ENCODE assay signal across 8 mouse cellular contexts in the genomic region with DNA sequence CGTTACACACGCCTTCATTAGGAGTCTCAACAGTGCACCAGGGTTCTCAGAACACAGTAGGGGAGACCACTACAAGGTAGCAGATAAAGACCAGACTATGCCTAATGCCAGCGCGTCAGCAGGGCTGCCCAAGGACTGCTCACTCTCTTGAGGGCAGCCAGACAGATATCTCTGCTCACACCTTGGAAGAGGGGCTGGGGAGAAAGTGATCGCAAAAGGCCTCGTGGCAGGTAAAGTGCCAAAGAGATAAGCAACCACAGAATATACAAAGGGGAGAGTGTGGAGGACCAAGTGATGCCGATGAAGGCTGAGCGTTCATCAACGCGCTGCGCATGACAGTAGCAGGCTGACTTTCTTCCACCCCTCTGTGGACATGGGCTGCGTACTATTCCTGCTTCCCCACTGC. TPM values are rescaled to one million over a fixed set of nuclear protein-coding genes. Genes with fewer than 3 reads are reported as not detected.
A peak's percentile ranks its signal among the peaks of the same experiment; 100 is the strongest.
DNase-seq lines count a peak whose midpoint lies in the region; ATAC-seq and TF ChIP-seq lines count a peak whose summit lies in the region.

No protein-coding gene starts in this region.

- TF ChIP-seq CTCF in left cerebral cortex, adult 2 months (IDR thresholded peaks at IDR 0.05), result no peak

- peaks cover 10% of the 10 kb centered on the region for H3K79me2 ChIP-seq in myocyte (ENCODE audit: control insufficient read depth, insufficient read depth)

- no peaks in the 10 kb centered on the region for H3K27me3 ChIP-seq in embryonic facial prominence, embryonic 10.5 days (replicated peaks; ENCODE audit: low read depth, poor library complexity, severe bottlenecking)
- no peaks in the 10 kb centered on the region for H3K27me3 ChIP-seq in intestine, embryonic 15.5 days (replicated peaks)
- no peaks in the 10 kb centered on the region for H3K27me3 ChIP-seq in myocyte (ENCODE audit: control insufficient read depth, insufficient read depth, insufficient read length)

- WGBS in embryonic facial prominence, embryonic 10.5 days, result 42% methylated on average over 12 of the region's 12 CpGs
- WGBS in intestine, embryonic 15.5 days, result 34% methylated on average over 12 of the region's 12 CpGs

- H3K4me2 ChIP-seq in intestine, embryonic 15.5 days (replicated peaks), result peak overlapping the region; percentile 73
- peak overlapping the region; percentile 95 for H3K4me2 ChIP-seq in myocyte (ENCODE audit: low read depth)

- peak overlapping the region; percentile 40 for H3ac ChIP-seq in myocyte (ENCODE audit: control insufficient read depth, insufficient read length)

- peaks cover 39% of the 10 kb centered on the region for H3K36me3 ChIP-seq in embryonic facial prominence, embryonic 10.5 days (replicated peaks)
- H3K36me3 ChIP-seq in intestine, embryonic 15.5 days, result peaks cover 24% of the 10 kb centered on the region
- H3K36me3 ChIP-seq in myocyte (ENCODE audit: control insufficient read depth, insufficient read depth), result no peaks in the 10 kb centered on the region

- TF ChIP-seq POLR2A in myocyte (IDR thresholded peaks at IDR 0.05; ENCODE audit: insufficient read length, low read depth), result no peak

- intact Hi-C loops in left cerebral cortex, adult 2 months (cut with DNase I), result loop anchor here (1.0 to 2.0 kb wide), 2 partner anchors 29 to 158 kb away; a partner anchor contains a TSS
- intact Hi-C loops in left cerebral cortex, postnatal 25 days (cut with DNase I), result loop anchor here (2.0 to 10.0 kb wide), 2 partner anchors 158 to 190 kb away; a partner anchor contains a TSS
- intact Hi-C loops in left cerebral cortex, postnatal 36 days (cut with DNase I), result no loop called here

- peaks cover 5% of the 10 kb centered on the region; the same call in 1 of the 2 replicates for H3K9me3 ChIP-seq in embryonic facial prominence, embryonic 10.5 days
- no peaks in the 10 kb centered on the region for H3K9me3 ChIP-seq in intestine, embryonic 15.5 days

- DNase-seq in left cerebral cortex, adult 2 months (ENCODE audit: extremely low spot score in 1 of 2, low spot score in 2 of 2), result no peak
- no peak for DNase-seq in left cerebral cortex, postnatal 25 days (ENCODE audit: low spot score in 2 of 2)
- DNase-seq in embryonic facial prominence, embryonic 10.5 days (ENCODE audit: low spot score), result no peak
- DNase-seq in left cerebral cortex, postnatal 36 days (ENCODE audit: low spot score in 2 of 2), result no peak
- DNase-seq in yolk sac, embryonic 10.5 days (ENCODE audit: low spot score), result no peak
- no peak for DNase-seq in layer of hippocampus, adult 9-10 months (ENCODE audit: low spot score)

- peak overlapping the region; percentile 77 for H3K9ac ChIP-seq in intestine, embryonic 15.5 days

- H3K27ac ChIP-seq in left cerebral cortex, adult 2 months, result peak overlapping the region; percentile 68; the same call in 1 of the 2 replicates
- H3K27ac ChIP-seq in embryonic facial prominence, embryonic 10.5 days (replicated peaks), result peak overlapping the region; percentile 84
- no peak overlapping the region for H3K27ac ChIP-seq in intestine, embryonic 15.5 days

- H3K4me3 ChIP-seq in left cerebral cortex, adult 2 months, result peak overlapping the region; percentile 75
- peak overlapping the region; percentile 81 for H3K4me3 ChIP-seq in embryonic facial prominence, embryonic 10.5 days
- H3K4me3 ChIP-seq in intestine, embryonic 15.5 days (replicated peaks), result peak overlapping the region; percentile 68
- H3K4me3 ChIP-seq in myocyte, result peak overlapping the region; percentile 69

- H3K4me1 ChIP-seq in embryonic facial prominence, embryonic 10.5 days, result peaks cover 15% of the 10 kb centered on the region
- peaks cover 8% of the 10 kb centered on the region; the same call in 1 of the 2 replicates for H3K4me1 ChIP-seq in intestine, embryonic 15.5 days (replicated peaks)

- ATAC-seq in intestine, embryonic 15.5 days, result peak; percentile 42; the same call in 1 of the 2 replicates

TF ChIP-seq in myocyte, 11 proteins besides CTCF, POLR2A, EP300 and RAD21:
- TF ChIP-seq TCF12 (IDR thresholded peaks at IDR 0.05; ENCODE audit: insufficient read depth, poor library complexity, severe bottlenecking) (no peak), MAX (IDR thresholded peaks at IDR 0.05; ENCODE audit: low read depth) (no peak), SRF (IDR thresholded peaks at IDR 0.05; ENCODE audit: control insufficient read depth, insufficient read length, low read depth) (no peak)

RNA-seq across cellular contexts. Expression of a gene that starts 0.6 kb away (rescaled TPM):
- 10 to 100 TPM; 10.7 to 12.1 TPM for total RNA-seq in left cerebral cortex, adult 2 months (2021)
- total RNA-seq in left cerebral cortex, postnatal 25 days (2021), result 1 to 10 TPM; 9.9 to 10.0 TPM
- 15.7 and 17.8 TPM in 2 replicates for polyA plus RNA-seq in embryonic facial prominence, embryonic 10.5 days (2016; fragmentation: Nextera tagmentation; extraction: Ambion mirVana)
- 10.0 and 11.7 TPM in 2 replicates for polyA plus RNA-seq in intestine, embryonic 15.5 days (2015; fragmentation: Nextera tagmentation; extraction: Ambion mirVana)
- polyA plus RNA-seq in myocyte (2012; fragmentation: generic; extraction: Trizol), result 6.8 TPM
- total RNA-seq in left cerebral cortex, postnatal 36 days (2021), result 10 to 100 TPM; 10.1 to 10.3 TPM

RNA-seq across cellular contexts. Expression of a gene that starts 8.1 kb away (rescaled TPM):
- under 1 TPM; 0.18 to 0.54 TPM for total RNA-seq in left cerebral cortex, adult 2 months (2021)
- under 1 TPM; 0.23 to 0.55 TPM for total RNA-seq in left cerebral cortex, postnatal 25 days (2021)
- 0.27 TPM in 1 of 2 replicates, not detected in the other for polyA plus RNA-seq in embryonic facial prominence, embryonic 10.5 days (2016; fragmentation: Nextera tagmentation; extraction: Ambion mirVana)
- not detected in 2 replicates for polyA plus RNA-seq in intestine, embryonic 15.5 days (2015; fragmentation: Nextera tagmentation; extraction: Ambion mirVana)
- polyA plus RNA-seq in myocyte (2012; fragmentation: generic; extraction: Trizol), result not detected
- total RNA-seq in left cerebral cortex, postnatal 36 days (2021), result under 1 TPM in 1 of 2 experiments, not detected in 1; 0.15 TPM

RNA-seq across cellular contexts. Expression of a gene that starts 29.4 kb away (rescaled TPM):
- total RNA-seq in left cerebral cortex, adult 2 months (2021), result under 1 TPM; 0.27 to 0.35 TPM
- total RNA-seq in left cerebral cortex, postnatal 25 days (2021), result under 1 TPM; 0.21 to 0.25 TPM
- polyA plus RNA-seq in embryonic facial prominence, embryonic 10.5 days (2016; fragmentation: Nextera tagmentation; extraction: Ambion mirVana), result 0.11 and 0.15 TPM in 2 replicates
- 1.4 and 2.1 TPM in 2 replicates for polyA plus RNA-seq in intestine, embryonic 15.5 days (2015; fragmentation: Nextera tagmentation; extraction: Ambion mirVana)
- 0.01 TPM for polyA plus RNA-seq in myocyte (2012; fragmentation: generic; extraction: Trizol)
- total RNA-seq in left cerebral cortex, postnatal 36 days (2021), result under 1 TPM; 0.10 to 0.18 TPM

RNA-seq across cellular contexts. Expression of a gene that starts 29.4 kb away (rescaled TPM):
- 10 to 100 TPM; 42.3 to 43.1 TPM for total RNA-seq in left cerebral cortex, adult 2 months (2021)
- total RNA-seq in left cerebral cortex, postnatal 25 days (2021), result 10 to 100 TPM; 44.8 to 47.1 TPM
- 42.0 and 43.5 TPM in 2 replicates for polyA plus RNA-seq in embryonic facial prominence, embryonic 10.5 days (2016; fragmentation: Nextera tagmentation; extraction: Ambion mirVana)
- polyA plus RNA-seq in intestine, embryonic 15.5 days (2015; fragmentation: Nextera tagmentation; extraction: Ambion mirVana), result 28.8 and 32.6 TPM in 2 replicates
- polyA plus RNA-seq in myocyte (2012; fragmentation: generic; extraction: Trizol), result 9.5 TPM
- 10 to 100 TPM; 43.2 to 43.6 TPM for total RNA-seq in left cerebral cortex, postnatal 36 days (2021)

RNA-seq across cellular contexts. Expression of a gene that starts 31.1 kb away (rescaled TPM):
- 1 to 10 TPM; 3.4 TPM for total RNA-seq in left cerebral cortex, adult 2 months (2021)
- 1 to 10 TPM; 3.3 to 4.0 TPM for total RNA-seq in left cerebral cortex, postnatal 25 days (2021)
- polyA plus RNA-seq in embryonic facial prominence, embryonic 10.5 days (2016; fragmentation: Nextera tagmentation; extraction: Ambion mirVana), result 0.22 and 0.47 TPM in 2 replicates
- 0.04 and 0.13 TPM in 2 replicates for polyA plus RNA-seq in intestine, embryonic 15.5 days (2015; fragmentation: Nextera tagmentation; extraction: Ambion mirVana)
- not detected for polyA plus RNA-seq in myocyte (2012; fragmentation: generic; extraction: Trizol)
- 1 to 10 TPM; 3.1 to 3.7 TPM for total RNA-seq in left cerebral cortex, postnatal 36 days (2021)
